Mouse (Mus musculus) embryonic facial prominence, embryonic 12.5 days (tissue): Measurements from ENCODE around the gene Morf4l1. TPM values are rescaled to one million over a fixed set of nuclear protein-coding genes. Genes with fewer than 3 reads are reported as not detected.
"Not testable (repeated sequence)": the region's sequence is repeated elsewhere in the genome, so short reads cannot be mapped to it uniquely, and the experiment has no call there.

Experiments used
- ATAC-seq: fragments of 200-750 bp; cut with Nextera tagmentation; 2 replicates; pipeline ENCODE4 v1.8.0; 2017; ENCODE audit not compliant: insufficient number of reproducible peaks, insufficient read depth, low FRiP score, low TSS enrichment
- H3K27ac ChIP-seq: fragments of 300-500 bp; sonication (generic); 2 replicates; pipeline ENCODE4 v1.5.1; 2016; ENCODE audit warnings: mild to moderate bottlenecking
- H3K27me3 ChIP-seq: fragments of 300-500 bp; sonication (generic); 2 replicates; pipeline ENCODE4 v1.6.1; 2016; ENCODE audit warnings: mild to moderate bottlenecking, moderate library complexity
- H3K36me3 ChIP-seq: fragments of 300-500 bp; sonication (generic); 2 replicates; pipeline ENCODE4 v1.6.1; 2016; ENCODE audit warnings: mild to moderate bottlenecking
- H3K4me1 ChIP-seq: fragments of 300-500 bp; sonication (generic); 2 replicates; pipeline ENCODE4 v1.6.1; 2016
- H3K4me2 ChIP-seq: fragments of 300-500 bp; sonication (generic); replicated peaks from 2 replicates; pipeline ENCODE4 v1.6.1; 2016; ENCODE audit warnings: mild to moderate bottlenecking, moderate library complexity
- H3K4me3 ChIP-seq: fragments of 300-500 bp; sonication (generic); 2 replicates; pipeline ENCODE4 v1.5.1; 2016; ENCODE audit warnings: mild to moderate bottlenecking
- H3K9ac ChIP-seq: fragments of 300-500 bp; sonication (generic); 2 replicates; pipeline ENCODE4 v1.6.1; 2016; ENCODE audit warnings: mild to moderate bottlenecking, moderate library complexity
- H3K9me3 ChIP-seq: fragments of 300-500 bp; sonication (generic); 2 replicates; pipeline ENCODE4 v1.6.1; 2016; ENCODE audit warnings: mild to moderate bottlenecking, moderate library complexity
- WGBS: fragments of 180-500 bp; shearing (Covaris S2); methylation state at CpG from one replicate; pipeline ENCODE4 v1.1.7; 2016; 5-methylcytosine and 5-hydroxymethylcytosine counted together
- polyA plus RNA-seq: library from polyadenylated mRNA; unstranded; fragments of >200 nt; fragmentation: Nextera tagmentation; extraction: Ambion mirVana; gene quantifications from 2 replicates; pipeline ENCODE4 v1.2.1, GENCODE M21; 2016

The Morf4l1 gene
- polyA plus RNA-seq, 1 experiment from 2014 or later, result 527 TPM

GRCm38 (mm10) chr9:90076849-90077461 lies 37.6 kb downstream of the Morf4l1 start:
- Histone ChIP-seq H3K9ac (no peak overlapping the region), H3K4me2 (no peak overlapping the region), H3K4me1 (no peaks in the 10 kb centered on the region), H3K9me3 (no peaks in the 10 kb centered on the region), H3K27me3 (no peaks in the 10 kb centered on the region), H3K27ac (no peak overlapping the region), H3K36me3 (no peaks in the 10 kb centered on the region), H3K4me3 (no peak overlapping the region)
- no peak for ATAC-seq
- WGBS, result 55% methylated on average over 8 of the region's 8 CpGs

GRCm38 (mm10) chr9:90076131-90076530 lies 38.4 kb downstream of the Morf4l1 start:
- ATAC-seq, result no peak
- Histone ChIP-seq H3K9ac (no peak overlapping the region), H3K27ac (no peak overlapping the region), H3K4me1 (no peaks in the 10 kb centered on the region), H3K4me3 (no peak overlapping the region), H3K4me2 (no peak overlapping the region), H3K36me3 (no peaks in the 10 kb centered on the region), H3K9me3 (no peaks in the 10 kb centered on the region), H3K27me3 (no peaks in the 10 kb centered on the region)
- WGBS, result 86% methylated on average over 5 of the region's 5 CpGs

- H3K4me3 ChIP-seq, result no peak overlapping the region
- ATAC-seq, result no peak
- no peaks in the 10 kb centered on the region for H3K9me3 ChIP-seq
- no peaks in the 10 kb centered on the region for H3K27me3 ChIP-seq
- no peak overlapping the region for H3K27ac ChIP-seq
- 85% methylated on average over 4 of the region's 4 CpGs for WGBS
- no peak overlapping the region for H3K4me2 ChIP-seq
- no peak overlapping the region for H3K9ac ChIP-seq
- no peaks in the 10 kb centered on the region for H3K4me1 ChIP-seq
- H3K36me3 ChIP-seq, result no peaks in the 10 kb centered on the region
These were observed 39.2 kb downstream of the Morf4l1 start for GRCm38 (mm10) chr9:90075336-90075735.

- Histone ChIP-seq H3K36me3 (no peaks in the 10 kb centered on the region), H3K9me3 (no peaks in the 10 kb centered on the region), H3K27ac (no peak overlapping the region), H3K4me1 (no peaks in the 10 kb centered on the region), H3K9ac (no peak overlapping the region), H3K27me3 (no peaks in the 10 kb centered on the region), H3K4me3 (no peak overlapping the region), H3K4me2 (no peak overlapping the region)
- ATAC-seq, result no peak
- 77% methylated on average over 7 of the region's 7 CpGs for WGBS
These were observed 44.4 kb downstream of the Morf4l1 start for GRCm38 (mm10) chr9:90070174-90070573.

GRCm38 (mm10) chr9:90069485-90069884 lies 45.1 kb downstream of the Morf4l1 start:
- no peak for ATAC-seq
- 71% methylated on average over 7 of the region's 7 CpGs for WGBS
- no peaks in the 10 kb centered on the region for H3K27me3 ChIP-seq

GRCm38 (mm10) chr9:90068786-90069185 lies 45.8 kb downstream of the Morf4l1 start:
- H3K9ac ChIP-seq, result no peak overlapping the region
- no peaks in the 10 kb centered on the region for H3K27me3 ChIP-seq
- no peak for ATAC-seq
- no peak overlapping the region for H3K27ac ChIP-seq
- no peaks in the 10 kb centered on the region for H3K36me3 ChIP-seq
- no peak overlapping the region for H3K4me2 ChIP-seq
- no peak overlapping the region for H3K4me3 ChIP-seq
- H3K4me1 ChIP-seq, result no peaks in the 10 kb centered on the region
- no peaks in the 10 kb centered on the region for H3K9me3 ChIP-seq
- WGBS, result 87% methylated on average over 6 of the region's 6 CpGs

More at GRCm38 (mm10) chr9:90069485-90069884, 45.1 kb downstream of the Morf4l1 start:
- Histone ChIP-seq H3K9me3 (no peaks in the 10 kb centered on the region), H3K36me3 (no peaks in the 10 kb centered on the region), H3K4me1 (no peaks in the 10 kb centered on the region), H3K4me3 (no peak overlapping the region), H3K27ac (no peak overlapping the region), H3K9ac (no peak overlapping the region), H3K4me2 (no peak overlapping the region)

GRCm38 (mm10) chr9:90067341-90067740 lies 47.2 kb downstream of the Morf4l1 start:
- Histone ChIP-seq H3K4me1 (no peaks in the 10 kb centered on the region), H3K27ac (no peak overlapping the region), H3K9me3 (no peaks in the 10 kb centered on the region), H3K4me3 (no peak overlapping the region), H3K9ac (no peak overlapping the region), H3K36me3 (no peaks in the 10 kb centered on the region), H3K27me3 (no peaks in the 10 kb centered on the region), H3K4me2 (no peak overlapping the region)
- ATAC-seq, result no peak
- WGBS, result 64% methylated on average over 2 of the region's 2 CpGs

- not testable (repeated sequence) for ATAC-seq, H3K4me1 ChIP-seq, H3K4me2 ChIP-seq, H3K36me3 ChIP-seq, H3K9ac ChIP-seq, H3K4me3 ChIP-seq, H3K27me3 ChIP-seq, H3K9me3 ChIP-seq, H3K27ac ChIP-seq
- WGBS, result 89% methylated on average over 5 of the region's 5 CpGs
These were observed 53.6 kb downstream of the Morf4l1 start for GRCm38 (mm10) chr9:90060932-90061331.

- no peaks in the 10 kb centered on the region for H3K4me1 ChIP-seq
These were observed 54.0 kb downstream of the Morf4l1 start for GRCm38 (mm10) chr9:90060574-90060875.

GRCm38 (mm10) chr9:90059828-90060573 lies 54.6 kb downstream of the Morf4l1 start:
- Histone ChIP-seq H3K9ac (no peak overlapping the region), H3K36me3 (no peaks in the 10 kb centered on the region), H3K4me3 (no peak overlapping the region), H3K4me1 (no peaks in the 10 kb centered on the region), H3K9me3 (no peaks in the 10 kb centered on the region), H3K4me2 (no peak overlapping the region), H3K27me3 (peaks cover 3% of the 10 kb centered on the region; the same call in 1 of the 2 replicates), H3K27ac (no peak overlapping the region)
- 88% methylated on average over 9 of the region's 9 CpGs for WGBS
- no peak for ATAC-seq

More at GRCm38 (mm10) chr9:90060574-90060875, 54.0 kb downstream of the Morf4l1 start:
- H3K27me3 ChIP-seq, result peaks cover 2% of the 10 kb centered on the region; the same call in 1 of the 2 replicates
- 83% methylated on average over 2 of the region's 2 CpGs for WGBS
- H3K9me3 ChIP-seq, result no peaks in the 10 kb centered on the region
- H3K9ac ChIP-seq, result no peak overlapping the region
- no peak overlapping the region for H3K4me2 ChIP-seq
- ATAC-seq, result no peak
- H3K4me3 ChIP-seq, result no peak overlapping the region
- no peak overlapping the region for H3K27ac ChIP-seq
- H3K36me3 ChIP-seq, result no peaks in the 10 kb centered on the region

GRCm38 (mm10) chr9:90056716-90057115 lies 57.9 kb downstream of the Morf4l1 start:
- no peak overlapping the region for H3K4me2 ChIP-seq
- ATAC-seq, result no peak
- no peaks in the 10 kb centered on the region for H3K4me1 ChIP-seq
- WGBS, result 80% methylated on average over 2 of the region's 2 CpGs
- peaks cover 3% of the 10 kb centered on the region; the same call in 1 of the 2 replicates for H3K27me3 ChIP-seq
- H3K9ac ChIP-seq, result no peak overlapping the region
- no peak overlapping the region for H3K4me3 ChIP-seq
- H3K9me3 ChIP-seq, result no peaks in the 10 kb centered on the region
- no peak overlapping the region for H3K27ac ChIP-seq
- no peaks in the 10 kb centered on the region for H3K36me3 ChIP-seq

GRCm38 (mm10) chr9:90055911-90056310 lies 58.7 kb downstream of the Morf4l1 start:
- H3K36me3 ChIP-seq, result no peaks in the 10 kb centered on the region
- H3K4me3 ChIP-seq, result no peak overlapping the region
- no peak for ATAC-seq
- no peaks in the 10 kb centered on the region for H3K9me3 ChIP-seq
- peaks cover 3% of the 10 kb centered on the region; the same call in 1 of the 2 replicates for H3K27me3 ChIP-seq
- no peak overlapping the region for H3K9ac ChIP-seq
- no peak overlapping the region for H3K27ac ChIP-seq
- no peak overlapping the region for H3K4me2 ChIP-seq
- WGBS, result 71% methylated on average over 3 of the region's 3 CpGs
- no peaks in the 10 kb centered on the region for H3K4me1 ChIP-seq
